Mouse (Mus musculus) midbrain, embryonic 15.5 days (tissue): ENCODE measurements around the gene Gm527. TPM values are rescaled to one million over a fixed set of nuclear protein-coding genes. Genes with fewer than 3 reads are reported as not detected.
A peak's percentile ranks its signal among the peaks of the same experiment; 100 is the strongest.

Source experiments
- ATAC-seq: fragments of 200-750 bp; cut with Nextera tagmentation; replicated peaks from 2 replicates; pipeline ENCODE4 v1.8.0; 2017; ENCODE audit warnings: moderate TSS enrichment
- H3K27ac ChIP-seq: fragments of 300-500 bp; sonication (generic); 2 replicates; pipeline ENCODE4 v1.5.1; 2015; ENCODE audit warnings: mild to moderate bottlenecking, inconsistent platforms
- H3K27me3 ChIP-seq: fragments of 300-500 bp; sonication (generic); replicated peaks from 2 replicates; pipeline ENCODE4 v1.6.1; 2015; ENCODE audit warnings: inconsistent platforms
- H3K36me3 ChIP-seq: fragments of 300-500 bp; sonication (generic); replicated peaks from 2 replicates; pipeline ENCODE4 v1.6.1; 2015; ENCODE audit warnings: inconsistent platforms
- H3K4me1 ChIP-seq: fragments of 300-500 bp; sonication (generic); 2 replicates; pipeline ENCODE4 v1.6.1; 2015; ENCODE audit warnings: inconsistent platforms
- H3K4me2 ChIP-seq: fragments of 300-500 bp; sonication (generic); 2 replicates; pipeline ENCODE4 v1.6.1; 2015; ENCODE audit warnings: inconsistent platforms, mild to moderate bottlenecking, moderate library complexity
- H3K4me3 ChIP-seq: fragments of 300-500 bp; sonication (generic); 2 replicates; pipeline ENCODE4 v1.5.1; 2015; ENCODE audit warnings: mild to moderate bottlenecking, inconsistent platforms
- H3K9ac ChIP-seq: fragments of 300-500 bp; sonication (generic); 2 replicates; pipeline ENCODE4 v1.6.1; 2015; ENCODE audit warnings: mild to moderate bottlenecking, inconsistent platforms
- H3K9me3 ChIP-seq: fragments of 300-500 bp; sonication (generic); 2 replicates; pipeline ENCODE4 v1.6.1; 2016; ENCODE audit warnings: inconsistent platforms
- WGBS: fragments of 180-500 bp; shearing (Covaris S2); methylation state at CpG from one replicate; pipeline ENCODE4 v1.1.7; 2015; ENCODE audit warnings: mixed read lengths; 5-methylcytosine and 5-hydroxymethylcytosine counted together
- polyA plus RNA-seq: library from polyadenylated mRNA; unstranded; fragments of >200 nt; fragmentation: Nextera tagmentation; extraction: Ambion mirVana; gene quantifications from 2 replicates; pipeline ENCODE4 v1.2.1, GENCODE M21; 2015

The Gm527 gene
- polyA plus RNA-seq, 1 experiment from 2014 or later = 1.7 TPM

DNA sequence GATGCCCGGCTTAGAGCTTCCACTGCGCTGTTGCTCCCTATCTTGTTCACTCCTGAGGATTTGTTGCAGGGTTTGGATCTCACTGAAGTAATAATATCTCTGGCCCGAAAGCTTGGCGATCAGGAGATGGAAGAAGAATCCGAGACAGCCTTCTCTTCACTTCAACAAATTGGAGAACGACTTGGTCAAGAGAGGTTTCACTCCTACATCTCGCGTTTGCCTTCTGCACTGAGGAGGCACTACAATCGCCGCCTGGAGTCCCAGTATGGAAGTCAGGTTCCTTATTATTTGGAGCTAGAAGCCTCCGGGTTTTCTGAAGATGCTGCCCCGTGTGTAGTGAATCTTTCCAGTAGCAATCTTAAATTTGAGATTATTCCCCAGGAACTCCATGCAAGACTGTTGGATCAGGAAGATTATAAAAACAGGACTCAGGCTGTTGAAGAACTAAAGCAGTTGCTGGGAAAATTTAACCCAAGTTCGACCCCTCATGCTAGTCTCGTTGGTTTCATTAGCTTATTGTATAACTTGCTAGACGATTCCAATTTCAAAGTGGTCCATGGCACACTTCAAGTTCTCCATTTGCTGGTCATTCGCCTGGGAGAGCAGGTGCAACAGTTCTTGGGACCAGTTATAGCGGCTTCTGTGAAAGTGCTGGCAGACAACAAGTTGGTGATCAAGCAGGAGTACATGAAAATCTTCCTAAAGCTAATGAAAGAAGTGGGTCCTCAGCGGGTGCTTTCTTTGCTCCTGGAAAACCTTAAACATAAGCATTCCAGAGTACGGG is 49.1 kb downstream of the Gm527 start:
- Histone ChIP-seq H3K27me3 (no peaks in the 10 kb centered on the region), H3K4me2 (peak overlapping the region; percentile 93), H3K9me3 (no peaks in the 10 kb centered on the region), H3K36me3 (no peaks in the 10 kb centered on the region), H3K27ac (peak overlapping the region; percentile 90), H3K9ac (peak overlapping the region; percentile 84), H3K4me1 (peaks cover 60% of the 10 kb centered on the region), H3K4me3 (peak overlapping the region; percentile 78)
- WGBS = 3% methylated on average over 19 of the region's 19 CpGs
- ATAC-seq = no peak

DNA sequence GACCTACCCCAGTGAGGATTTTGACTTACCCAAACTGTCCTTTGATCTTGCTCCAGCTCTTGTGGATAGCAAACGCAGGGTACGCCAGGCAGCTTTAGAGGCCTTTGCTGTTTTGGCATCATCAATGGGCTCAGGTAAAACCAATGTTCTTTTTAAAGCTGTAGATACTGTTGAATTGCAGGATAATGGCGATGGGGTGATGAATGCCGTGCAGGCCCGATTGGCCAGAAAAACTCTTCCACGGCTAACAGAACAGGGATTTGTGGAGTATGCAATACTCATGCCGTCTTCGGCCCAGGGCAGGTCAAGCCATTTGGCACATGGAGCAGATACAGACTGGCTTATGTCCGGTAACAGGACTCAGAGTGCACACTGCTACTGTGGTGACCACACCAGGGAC is 49.8 kb downstream of the Gm527 start:
- peak overlapping the region; percentile 78 for H3K4me3 ChIP-seq
- H3K4me1 ChIP-seq = peaks cover 65% of the 10 kb centered on the region
- H3K9me3 ChIP-seq = no peaks in the 10 kb centered on the region
- H3K36me3 ChIP-seq = no peaks in the 10 kb centered on the region
- under 1% methylated on average over 9 of the region's 9 CpGs for WGBS
- H3K27me3 ChIP-seq = no peaks in the 10 kb centered on the region
- no peak overlapping the region for H3K27ac ChIP-seq
- no peak for ATAC-seq
- H3K9ac ChIP-seq = peak overlapping the region; percentile 84
- peak overlapping the region; percentile 93 for H3K4me2 ChIP-seq

DNA sequence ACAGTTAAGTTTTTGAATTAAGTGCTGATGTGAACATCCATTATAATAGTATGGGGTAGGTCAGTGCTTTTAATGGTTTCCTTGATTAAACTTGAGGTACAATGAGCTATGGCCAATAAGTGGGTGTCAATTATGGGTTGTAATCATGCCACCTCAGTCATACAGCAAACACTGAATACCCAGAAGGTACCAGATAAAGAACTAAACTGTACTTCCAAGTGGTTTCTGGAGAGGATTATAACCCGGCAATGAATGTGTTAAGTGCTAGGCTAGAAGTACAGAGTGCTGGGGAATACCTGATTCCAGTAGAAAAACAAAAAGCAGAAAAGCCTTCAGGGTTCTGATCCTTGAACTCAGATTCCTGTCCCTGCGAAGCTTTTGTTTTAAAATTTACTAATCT is 50.4 kb downstream of the Gm527 start:
- ATAC-seq = no peak
- Histone ChIP-seq H3K9ac (peak overlapping the region; percentile 84), H3K4me1 (peaks cover 66% of the 10 kb centered on the region), H3K4me3 (peak overlapping the region; percentile 78), H3K27ac (no peak overlapping the region), H3K27me3 (no peaks in the 10 kb centered on the region), H3K36me3 (no peaks in the 10 kb centered on the region), H3K9me3 (no peaks in the 10 kb centered on the region), H3K4me2 (peak overlapping the region; percentile 93)
- 1% methylated on average over 2 of the region's 2 CpGs for WGBS

DNA sequence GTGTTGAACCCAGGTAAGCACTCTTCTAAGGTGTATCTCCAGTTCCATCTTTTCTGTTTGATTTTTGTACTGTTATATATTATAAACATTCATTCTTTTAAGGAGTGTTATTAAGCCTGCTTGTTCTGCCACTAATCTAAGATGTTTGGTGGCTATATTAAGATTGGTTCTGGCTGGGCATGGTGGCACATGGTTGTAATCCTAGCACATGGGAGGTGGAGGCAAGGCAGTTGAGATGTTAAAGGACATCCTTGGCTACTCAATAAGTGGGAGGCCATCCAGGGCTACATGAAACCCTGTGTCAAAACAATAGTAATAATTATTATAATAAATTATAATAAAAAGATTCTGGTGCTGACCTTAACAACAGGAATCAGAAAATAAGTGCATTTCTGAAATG is 53.7 kb downstream of the Gm527 start:
- no peaks in the 10 kb centered on the region for H3K36me3 ChIP-seq
- ATAC-seq = no peak
- H3K4me1 ChIP-seq = peaks cover 60% of the 10 kb centered on the region
- H3K9me3 ChIP-seq = no peaks in the 10 kb centered on the region
- H3K27me3 ChIP-seq = no peaks in the 10 kb centered on the region
- no peak overlapping the region for H3K9ac ChIP-seq
- peak overlapping the region; percentile 93 for H3K4me2 ChIP-seq
- no peak overlapping the region for H3K4me3 ChIP-seq
- H3K27ac ChIP-seq = no peak overlapping the region

DNA sequence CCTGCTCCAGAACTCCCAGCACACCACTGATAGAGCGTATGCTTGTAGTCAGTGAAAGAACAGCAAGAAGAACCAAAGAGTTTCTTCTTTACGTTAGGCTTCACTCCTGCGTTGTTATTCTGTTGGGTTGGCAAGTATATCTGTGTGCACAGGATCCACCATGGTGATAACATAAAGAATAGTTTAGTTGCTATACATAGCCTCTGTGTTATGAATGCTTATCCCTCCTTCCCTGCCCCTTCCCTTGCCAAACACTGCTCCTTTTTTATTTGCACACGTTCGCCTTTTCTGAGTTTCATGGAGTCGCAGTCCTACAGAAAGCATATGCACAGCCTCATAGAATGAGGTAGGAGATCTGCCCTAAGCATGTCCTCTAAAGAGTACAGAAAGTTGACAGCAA is 54.4 kb downstream of the Gm527 start:
- Histone ChIP-seq H3K36me3 (no peaks in the 10 kb centered on the region), H3K4me2 (peak overlapping the region; percentile 6; the same call in 1 of the 2 replicates), H3K27me3 (no peaks in the 10 kb centered on the region), H3K9me3 (no peaks in the 10 kb centered on the region), H3K4me1 (peaks cover 54% of the 10 kb centered on the region), H3K4me3 (no peak overlapping the region), H3K9ac (no peak overlapping the region), H3K27ac (no peak overlapping the region)
- ATAC-seq = no peak
- 80% methylated on average over 6 of the region's 6 CpGs for WGBS

Other genes with a start within 250 kb of the Gm527 start
- gene Klhl28, start 47.6 kb downstream of the Gm527 start, polyA plus RNA-seq = 27.2 and 27.7 TPM in 2 replicates
- gene Togaram1, start 47.9 kb downstream of the Gm527 start, polyA plus RNA-seq = 19.1 and 25.4 TPM in 2 replicates
- 49.8 and 52.2 TPM in 2 replicates for gene Prpf39, start 118.4 kb downstream of the Gm527 start, polyA plus RNA-seq
- 353 and 367 TPM in 2 replicates for gene Fkbp3, start 156.1 kb downstream of the Gm527 start, polyA plus RNA-seq
- gene Fancm, start 157.7 kb downstream of the Gm527 start, polyA plus RNA-seq = 6.0 and 7.9 TPM in 2 replicates